Mouse (Mus musculus) liver, adult (tissue): ENCODE results near the gene Mgll.

ENCODE experiments used
- GATA4 ChIP-seq: IDR thresholded peaks from 2 replicates; pipeline ENCODE4 v1.6.1; 2014; ENCODE audit warnings: mild to moderate bottlenecking, low read length; ENCODE audit not compliant: insufficient replicate concordance

Gene Mgll

GRCm38 (mm10) chr6:88874868-88875508, 150.8 kb downstream of the Mgll start, which contains the start of gene Podxl2:
TSS of gene Podxl2 (minus strand) at chr6:88875044.
- no peak for TF ChIP-seq GATA4
